Mouse (Mus musculus): Measurements from ENCODE around the gene Notch4. TPM values are rescaled to one million over a fixed set of nuclear protein-coding genes. Genes with fewer than 3 reads are reported as not detected.

Notch4 gene
- total RNA-seq, 1 experiment, result 14.0 TPM

GRCm38 (mm10) chr17:34591029-34591993 lies 27.2 kb downstream of the Notch4 start, which contains the start of gene Pbx2:
Gene Pbx2, plus strand, starts transcription at chr17:34591266.
- no peak for DNase-seq (ENCODE audit: low read depth, low spot score)
- Histone ChIP-seq H3K4me1 (ENCODE audit: control insufficient read depth in 2 of 2, insufficient read depth in 2 of 2, low read length in 2 of 2, poor library complexity in 1 of 2) (peaks cover 19 to 42% of the 10 kb centered on the region in 2 experiments), H3K36me3 (ENCODE audit: control insufficient read depth, insufficient read depth, low read length, poor library complexity, severe bottlenecking) (peaks cover 19% of the 10 kb centered on the region; the same call in 1 of the 2 replicates), H3K4me3 (ENCODE audit: insufficient read depth in 1 of 2, low read depth in 1 of 2, low read length in 2 of 2, poor library complexity in 1 of 2, severe bottlenecking in 1 of 2) (peak within 1 kb of the TSS; percentile 86 to 87), H3K27ac (ENCODE audit: insufficient read depth, low read depth, low read length, poor library complexity, severe bottlenecking) (peak within 1 kb of the TSS; percentile 76; the same call in 1 of the 2 replicates), H3K9me3 (ENCODE audit: control insufficient read depth, insufficient read depth, low read depth, low read length) (no peaks in the 10 kb centered on the region), H3K9ac (ENCODE audit: insufficient read depth, low read depth, low read length, poor library complexity, severe bottlenecking) (peak within 1 kb of the TSS; percentile 87)
- TF ChIP-seq MAFK (IDR thresholded peaks at IDR 0.05; ENCODE audit: insufficient read depth, low read depth, low read length) (no peak), ZC3H11A (IDR thresholded peaks at IDR 0.05; ENCODE audit: borderline replicate concordance, low read depth, low read length) (no peak), CHD2 (IDR thresholded peaks at IDR 0.05; ENCODE audit: low read depth, low read length) (no peak), HCFC1 (IDR thresholded peaks at IDR 0.05; ENCODE audit: borderline replicate concordance, insufficient read depth, low read length) (no peak), ZNF384 (IDR thresholded peaks at IDR 0.05; ENCODE audit: low read depth, low read length) (no peak)
- in situ Hi-C loops (cut with MboI; ENCODE audit: low sequenced_read_pairs in 2 of 2, unreplicated experiment in 2 of 2), result no loop called here

GRCm38 (mm10) chr17:34591994-34592375 lies 27.9 kb downstream of the Notch4 start:
- Histone ChIP-seq H3K4me1 (ENCODE audit: control insufficient read depth in 2 of 2, insufficient read depth in 2 of 2, low read length in 2 of 2, poor library complexity in 1 of 2) (peaks cover 19 to 40% of the 10 kb centered on the region in 2 experiments), H3K36me3 (ENCODE audit: control insufficient read depth, insufficient read depth, low read length, poor library complexity, severe bottlenecking) (peaks cover 19% of the 10 kb centered on the region; the same call in 1 of the 2 replicates), H3K9ac (ENCODE audit: insufficient read depth, low read depth, low read length, poor library complexity, severe bottlenecking) (peak overlapping the region; percentile 87), H3K4me3 (ENCODE audit: insufficient read depth in 1 of 2, low read depth in 1 of 2, low read length in 2 of 2, poor library complexity in 1 of 2, severe bottlenecking in 1 of 2) (peak overlapping the region; percentile 86 to 87), H3K27ac (ENCODE audit: insufficient read depth, low read depth, low read length, poor library complexity, severe bottlenecking) (peak overlapping the region; percentile 76; the same call in 1 of the 2 replicates), H3K9me3 (ENCODE audit: control insufficient read depth, insufficient read depth, low read depth, low read length) (no peaks in the 10 kb centered on the region)
- no peak for DNase-seq (ENCODE audit: low read depth, low spot score)
- in situ Hi-C loops (cut with MboI; ENCODE audit: low sequenced_read_pairs in 2 of 2, unreplicated experiment in 2 of 2), result no loop called here
- TF ChIP-seq HCFC1 (IDR thresholded peaks at IDR 0.05; ENCODE audit: borderline replicate concordance, insufficient read depth, low read length) (no peak), MAFK (IDR thresholded peaks at IDR 0.05; ENCODE audit: insufficient read depth, low read depth, low read length) (no peak), ZNF384 (IDR thresholded peaks at IDR 0.05; ENCODE audit: low read depth, low read length) (no peak), ZC3H11A (IDR thresholded peaks at IDR 0.05; ENCODE audit: borderline replicate concordance, low read depth, low read length) (no peak), CHD2 (IDR thresholded peaks at IDR 0.05; ENCODE audit: low read depth, low read length) (no peak)

- peak overlapping the region; percentile 76; the same call in 1 of the 2 replicates for H3K27ac ChIP-seq (ENCODE audit: insufficient read depth, low read depth, low read length, poor library complexity, severe bottlenecking)
- H3K36me3 ChIP-seq (ENCODE audit: control insufficient read depth, insufficient read depth, low read length, poor library complexity, severe bottlenecking), result peaks cover 19% of the 10 kb centered on the region; the same call in 1 of the 2 replicates
- TF ChIP-seq ZNF384 (IDR thresholded peaks at IDR 0.05; ENCODE audit: low read depth, low read length) (no peak), ZC3H11A (IDR thresholded peaks at IDR 0.05; ENCODE audit: borderline replicate concordance, low read depth, low read length) (no peak), HCFC1 (IDR thresholded peaks at IDR 0.05; ENCODE audit: borderline replicate concordance, insufficient read depth, low read length) (no peak), CHD2 (IDR thresholded peaks at IDR 0.05; ENCODE audit: low read depth, low read length) (no peak), MAFK (IDR thresholded peaks at IDR 0.05; ENCODE audit: insufficient read depth, low read depth, low read length) (no peak)
- peaks cover 19 to 43% of the 10 kb centered on the region in 2 experiments for H3K4me1 ChIP-seq (ENCODE audit: control insufficient read depth in 2 of 2, insufficient read depth in 2 of 2, low read length in 2 of 2, poor library complexity in 1 of 2)
- peak overlapping the region; percentile 86 to 87; a peak in 3 of 4 replicates for H3K4me3 ChIP-seq (ENCODE audit: insufficient read depth in 1 of 2, low read depth in 1 of 2, low read length in 2 of 2, poor library complexity in 1 of 2, severe bottlenecking in 1 of 2)
- H3K9ac ChIP-seq (ENCODE audit: insufficient read depth, low read depth, low read length, poor library complexity, severe bottlenecking), result peak overlapping the region; percentile 87
- in situ Hi-C loops (cut with MboI; ENCODE audit: low sequenced_read_pairs in 2 of 2, unreplicated experiment in 2 of 2), result no loop called here
- H3K9me3 ChIP-seq (ENCODE audit: control insufficient read depth, insufficient read depth, low read depth, low read length), result no peaks in the 10 kb centered on the region
- DNase-seq (ENCODE audit: low read depth, low spot score), result no peak
Measured at GRCm38 (mm10) chr17:34592581-34593549, 28.8 kb downstream of the Notch4 start.
